In genomic region chr7:88054224-88054938, GRCm38 (mm10) we compare ENCODE assay signal across 11 mouse cellular contexts.
"Had no signal": no experiment of that assay in that cellular context is flagged by ENCODE, and none has a peak within 500 bp of the region (broad histone marks: within the 10 kb centered on the region; RNA-seq: fewer than 3 reads in every experiment).

No protein-coding gene starts in this region.

- H3K4me2 ChIP-seq: liver, embryonic 12.5 days; lung, embryonic 15.5 days; midbrain, embryonic 11.5 days had no signal

- H3K4me3 ChIP-seq: left cerebral cortex, adult 2 months; limb, embryonic 10.5 days; liver, embryonic 12.5 days; lung, embryonic 15.5 days; megakaryocyte, embryonic 14.5 days had no signal

- ATAC-seq: liver, embryonic 12.5 days; midbrain, embryonic 16.5 days had no signal

- H3K9me3 ChIP-seq: limb, embryonic 10.5 days; liver, embryonic 12.5 days; lung, embryonic 15.5 days; megakaryocyte, embryonic 14.5 days had no signal

- H3K9ac ChIP-seq: liver, embryonic 12.5 days; lung, embryonic 15.5 days had no signal

- DNase-seq: kidney, adult 11 months; kidney, postnatal 14 days; right cerebral cortex, postnatal 14 days; thymus, postnatal 25 days had no signal

- H3K27me3 ChIP-seq: liver, embryonic 12.5 days; lung, embryonic 15.5 days; megakaryocyte, embryonic 14.5 days had no signal

- H3K36me3 ChIP-seq: limb, embryonic 10.5 days; liver, embryonic 12.5 days; lung, embryonic 15.5 days had no signal

- H3K27ac ChIP-seq: left cerebral cortex, adult 2 months; limb, embryonic 10.5 days; liver, embryonic 12.5 days; lung, embryonic 15.5 days had no signal

- H3K4me1 ChIP-seq: limb, embryonic 10.5 days; liver, embryonic 12.5 days; lung, embryonic 15.5 days; megakaryocyte, embryonic 14.5 days had no signal
